Mouse (Mus musculus) cerebellum, postnatal 25 days (tissue): ENCODE measurements around the gene Ggct.
"Not testable (repeated sequence)": the region's sequence is repeated elsewhere in the genome, so short reads cannot be mapped to it uniquely, and the experiment has no call there.

ENCODE experiments used
- DNase-seq, 2 experiments: peaks; one replicate each; pipeline ENCODE4 v3.0.0; 2021; ENCODE audit warnings: mixed read lengths in 2 of 2

Gene Ggct

GRCm38 (mm10) chr6:54992141-54992540, 609 bp downstream of the Ggct start:
- DNase-seq = no peak

GRCm38 (mm10) chr6:54991189-54991588, 1.6 kb downstream of the Ggct start:
- no peak for DNase-seq

GRCm38 (mm10) chr6:54988141-54988540, 4.6 kb downstream of the Ggct start:
- DNase-seq = no peak

GRCm38 (mm10) chr6:54984096-54984495, 8.7 kb downstream of the Ggct start:
- DNase-seq = no peak

- DNase-seq = no peak
Observed at GRCm38 (mm10) chr6:54983526-54984050, 9.2 kb downstream of the Ggct start.

GRCm38 (mm10) chr6:54979426-54979825, 13.3 kb downstream of the Ggct start:
- DNase-seq = no peak

- no peak for DNase-seq
Observed at GRCm38 (mm10) chr6:54975616-54976015, 17.1 kb downstream of the Ggct start.

GRCm38 (mm10) chr6:54974501-54974900, 18.2 kb downstream of the Ggct start:
- peak; percentile 20 to 44 for DNase-seq

GRCm38 (mm10) chr6:54972929-54973211, 19.9 kb downstream of the Ggct start:
- DNase-seq = no peak

- DNase-seq = peak; percentile 49 to 66
Observed at GRCm38 (mm10) chr6:54972111-54972928, 20.4 kb downstream of the Ggct start, which contains the start of gene Nod1. Gene Nod1 (minus strand): TSS chr6:54972612.

GRCm38 (mm10) chr6:54971731-54972110, 21.0 kb downstream of the Ggct start:
- no peak for DNase-seq

- no peak for DNase-seq
Observed at GRCm38 (mm10) chr6:54970506-54970905, 22.2 kb downstream of the Ggct start.

- no peak for DNase-seq
Observed at GRCm38 (mm10) chr6:54969801-54970200, 22.9 kb downstream of the Ggct start.

- DNase-seq = no peak
Observed at GRCm38 (mm10) chr6:54967591-54967990, 25.2 kb downstream of the Ggct start.

GRCm38 (mm10) chr6:54965234-54965633, 27.5 kb downstream of the Ggct start:
- DNase-seq = no peak

- DNase-seq = no peak
Observed at GRCm38 (mm10) chr6:54964755-54965154, 28.0 kb downstream of the Ggct start.

- no peak for DNase-seq
Observed at GRCm38 (mm10) chr6:54963599-54963998, 29.2 kb downstream of the Ggct start.

GRCm38 (mm10) chr6:54957655-54958054, 35.1 kb downstream of the Ggct start:
- DNase-seq = no peak

GRCm38 (mm10) chr6:54956425-54956824, 36.3 kb downstream of the Ggct start:
- DNase-seq = no peak

- no peak for DNase-seq
Observed at GRCm38 (mm10) chr6:54955949-54956348, 36.8 kb downstream of the Ggct start.

- DNase-seq = no peak
Observed at GRCm38 (mm10) chr6:54954659-54955414, 37.9 kb downstream of the Ggct start.

- DNase-seq = not testable (repeated sequence)
Observed at GRCm38 (mm10) chr6:54953399-54953798, 39.4 kb downstream of the Ggct start.

GRCm38 (mm10) chr6:54952542-54952941, 40.2 kb downstream of the Ggct start:
- no peak for DNase-seq

GRCm38 (mm10) chr6:54948682-54949081, 44.1 kb downstream of the Ggct start:
- no peak for DNase-seq
